Mouse (Mus musculus) granulocyte monocyte progenitor cell, adult 5-6 weeks (primary cell): ENCODE measurements at regions not wholly inside any gene's neighbourhood (a gene's known extent, or its start where the extent isn't known, plus 50 kb on each side); places are given as distances from the start of the nearest gene placed in this dataset.
"Not testable (repeated sequence)": the region's sequence is repeated elsewhere in the genome, so short reads cannot be mapped to it uniquely, and the experiment has no call there.

Experiments
- ATAC-seq: replicated peaks from 2 replicates; pipeline ENCODE4 v1.8.0; 2016; ENCODE audit warnings: mild to moderate bottlenecking, moderate TSS enrichment, inconsistent platforms; ENCODE audit not compliant: poor library complexity, severe bottlenecking

DNA sequence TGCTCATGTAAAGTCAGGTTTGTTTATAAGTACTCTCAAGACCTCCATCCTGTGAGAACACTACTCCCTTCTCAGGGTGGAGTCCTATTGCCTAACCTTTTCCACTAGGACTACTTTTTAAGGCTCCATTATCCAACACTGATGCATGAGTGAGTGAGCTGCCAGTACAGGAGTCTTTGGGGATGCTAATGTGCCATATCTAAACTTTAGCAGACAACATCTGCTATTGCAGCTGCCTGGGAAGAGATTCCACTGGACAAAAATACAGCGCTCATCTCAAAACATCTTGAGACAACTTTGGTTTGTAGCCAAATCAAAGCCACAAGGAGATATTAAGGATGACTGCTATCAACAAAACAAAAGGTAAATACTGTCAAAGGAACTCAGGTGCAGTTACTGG, 52.3 kb upstream of the Gm10985 start:
- ATAC-seq, result no peak

DNA sequence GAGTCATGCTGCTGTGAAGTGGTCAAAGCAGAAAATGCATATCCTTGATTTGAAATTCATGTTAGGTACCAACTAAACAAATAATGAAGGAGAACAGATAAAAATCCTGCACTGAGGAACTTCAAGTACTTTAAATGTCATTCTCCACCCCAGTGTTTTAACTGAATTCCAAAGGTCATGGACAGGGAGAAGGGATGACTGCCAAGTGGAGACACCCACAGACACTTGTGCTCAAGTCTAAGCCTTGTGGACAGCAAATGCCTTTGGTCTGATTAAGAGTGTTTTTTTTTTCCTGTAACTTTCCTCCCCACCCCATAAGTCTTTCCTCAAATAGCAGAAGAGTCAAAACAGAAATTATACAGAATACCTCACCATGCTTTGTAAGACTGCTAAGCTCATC, 55.2 kb upstream of the Gm10985 start:
- no peak for ATAC-seq

DNA sequence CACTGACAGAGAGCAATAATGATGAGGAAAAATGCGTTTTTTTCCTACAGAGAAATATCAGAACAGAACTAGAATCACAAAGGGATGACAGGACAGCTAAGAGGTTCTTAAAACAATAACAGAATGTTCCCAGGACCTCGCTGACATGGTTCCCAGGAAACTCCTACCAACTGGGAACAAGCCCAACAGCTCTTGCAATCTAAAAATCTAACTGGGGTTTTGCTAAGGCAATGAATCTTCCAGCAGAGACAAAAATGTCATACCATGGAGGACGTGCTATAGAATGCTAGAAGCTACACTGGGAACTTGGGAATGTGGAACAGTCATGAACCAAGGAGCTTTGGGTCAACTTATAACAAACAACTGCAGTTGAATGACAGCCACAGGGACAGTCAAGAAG, 59.7 kb upstream of the Gm10985 start:
- no peak for ATAC-seq

DNA sequence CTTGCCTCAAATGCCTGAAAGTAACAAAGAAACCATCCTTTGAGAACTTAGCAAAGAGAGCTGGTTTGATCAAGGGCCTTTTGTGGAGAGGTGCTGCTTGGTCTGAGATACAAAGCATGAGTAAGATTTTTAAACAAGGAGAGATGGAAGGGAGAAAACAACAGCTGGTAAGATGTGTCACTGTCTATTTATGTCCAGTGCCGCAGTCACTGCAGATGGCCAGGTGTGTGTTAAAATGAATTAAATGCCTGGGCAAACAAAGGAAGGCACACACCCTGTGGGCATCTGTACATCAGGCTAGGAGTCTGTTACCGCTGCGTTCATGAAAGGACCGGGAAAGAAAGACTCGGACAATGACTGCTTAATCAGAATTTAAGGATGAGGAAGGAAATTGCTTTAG, 68.2 kb upstream of the Gm10985 start:
- no peak for ATAC-seq

DNA sequence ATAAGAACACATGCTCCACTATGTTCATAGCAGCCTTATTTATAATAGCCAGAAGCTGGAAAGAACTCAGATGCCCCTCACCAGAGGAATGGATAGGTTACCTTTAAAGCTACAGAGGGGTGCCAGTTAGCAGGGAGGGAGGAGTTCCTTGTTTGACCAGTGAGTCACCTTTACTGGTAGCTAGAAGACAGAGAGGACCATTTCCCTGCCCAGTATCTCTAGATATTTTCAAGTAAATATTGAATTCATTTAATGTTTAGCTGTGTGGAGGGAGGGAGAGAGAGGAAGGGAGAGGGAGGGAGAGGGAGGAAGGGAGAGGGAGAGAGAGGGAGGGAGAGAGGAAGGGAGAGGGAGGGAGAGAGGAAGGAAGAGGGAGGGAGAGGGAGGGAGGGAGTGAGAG, 77.3 kb upstream of the Gm10985 start:
- ATAC-seq, result no peak

DNA sequence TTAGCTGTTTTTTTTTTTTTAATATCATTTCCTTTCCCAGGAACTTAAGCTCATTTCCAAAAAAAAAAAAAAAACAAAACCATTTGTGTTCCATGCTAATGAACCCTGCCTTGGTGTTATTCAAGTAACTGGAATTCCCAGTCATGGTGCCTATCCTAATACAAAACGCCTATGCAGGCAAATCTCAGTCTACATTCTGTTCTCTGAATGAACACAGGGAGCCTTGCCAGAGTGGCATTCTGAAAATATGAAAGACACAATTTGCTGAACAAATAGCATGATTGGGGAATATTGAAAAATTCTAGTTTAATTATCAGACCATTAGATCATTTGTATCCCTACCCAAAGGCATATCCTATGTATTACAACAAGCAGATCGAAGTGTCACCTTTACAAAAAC, 80.9 kb upstream of the Gm10985 start:
- no peak for ATAC-seq

DNA sequence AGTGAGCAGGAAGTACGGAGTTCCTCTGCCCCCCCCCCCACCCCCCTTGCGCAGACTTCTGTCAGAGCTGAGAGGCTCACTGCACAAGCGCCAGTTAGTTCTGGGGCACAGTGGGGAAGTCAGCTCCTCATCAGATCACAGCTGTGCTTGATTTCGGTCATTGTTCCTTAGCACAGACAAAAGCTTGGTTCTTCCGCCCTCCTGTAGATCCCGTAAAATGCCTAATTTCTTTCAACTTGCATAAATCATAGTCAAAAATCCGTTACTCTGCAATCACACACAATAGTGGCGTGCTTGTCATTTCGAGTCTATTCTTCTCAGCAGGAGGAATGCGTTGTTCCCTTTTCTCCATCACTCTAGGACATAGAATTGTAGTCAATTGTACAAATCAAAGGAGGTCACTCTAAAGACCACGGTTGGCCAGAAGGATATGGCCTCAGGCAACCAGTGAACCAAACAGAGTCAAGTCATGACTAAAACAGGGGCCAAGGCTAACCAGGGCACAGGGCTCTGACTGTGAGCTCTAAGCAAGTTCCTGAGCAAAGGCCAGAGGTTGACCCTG, 83.3 kb upstream of the Gm10985 start:
- ATAC-seq, result no peak

DNA sequence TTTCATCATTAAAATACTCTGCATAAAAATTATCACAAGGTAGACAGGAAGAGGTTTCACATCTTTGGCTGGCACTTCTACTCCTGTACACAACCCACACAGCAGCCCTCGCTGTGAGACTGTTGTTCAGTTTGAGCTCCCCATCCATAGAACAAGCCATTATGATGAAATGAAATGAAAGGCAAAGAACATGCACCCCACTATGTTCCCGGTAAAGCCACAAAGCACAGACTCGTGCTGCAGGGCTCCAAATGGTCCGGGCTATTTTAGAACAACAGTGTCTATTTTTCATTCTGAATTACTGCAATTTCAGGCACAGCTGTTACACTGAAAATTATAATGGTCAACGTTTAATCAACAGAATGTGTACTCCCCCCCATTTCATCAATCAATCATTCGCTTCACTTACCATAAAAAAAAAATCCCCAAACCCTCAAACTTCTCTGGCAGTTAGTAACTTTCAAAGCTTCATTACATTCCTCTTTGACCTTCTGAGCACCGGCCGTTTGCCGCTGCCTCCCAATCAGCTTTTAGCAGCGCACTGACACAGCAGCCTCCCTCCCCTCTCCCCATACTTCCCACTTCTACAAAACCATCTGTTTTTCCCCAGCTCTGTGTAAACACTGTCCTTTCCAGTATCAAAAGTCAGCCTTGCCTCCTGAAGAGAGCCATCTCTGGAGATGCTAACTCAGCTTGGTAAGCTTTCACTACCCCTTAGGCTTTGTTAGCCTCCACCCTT, 88.6 kb upstream of the Gm10985 start:
- no peak for ATAC-seq

DNA sequence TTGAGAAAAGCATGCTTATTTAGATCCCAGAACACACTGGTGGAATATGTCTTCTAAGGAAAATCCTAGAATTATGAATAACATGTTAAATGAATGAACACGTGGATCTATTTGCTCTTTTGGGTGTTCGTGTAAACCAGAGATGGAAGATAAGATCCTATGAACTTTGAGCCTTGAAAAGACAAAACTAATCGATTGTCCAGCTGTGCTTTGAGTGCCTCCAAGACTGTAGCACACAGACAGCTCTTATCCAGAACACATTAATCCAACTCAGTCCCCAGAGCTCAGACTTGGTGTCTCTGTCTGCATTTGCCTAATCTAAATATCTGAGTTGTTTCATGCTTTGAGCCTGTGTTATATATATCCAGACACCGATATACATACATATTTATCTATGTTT, 80.0 kb upstream of the Frem2 start:
- no peak for ATAC-seq

DNA sequence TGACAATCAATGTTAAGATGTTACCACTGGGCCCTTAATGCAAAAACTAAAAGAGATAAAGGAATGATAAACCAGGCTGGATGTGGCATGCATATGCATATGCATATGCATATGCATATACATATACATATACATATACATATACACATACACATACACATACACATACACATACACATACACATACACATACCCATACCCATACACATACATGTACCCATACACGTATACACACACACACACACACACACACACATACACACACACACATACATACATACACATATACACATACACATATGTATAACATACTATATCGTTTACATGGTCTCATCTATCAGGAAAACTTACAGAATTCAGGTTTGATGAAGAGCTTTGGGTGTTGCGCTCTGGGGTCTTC, 78.5 kb upstream of the Frem2 start:
- ATAC-seq, result not testable (repeated sequence)

DNA sequence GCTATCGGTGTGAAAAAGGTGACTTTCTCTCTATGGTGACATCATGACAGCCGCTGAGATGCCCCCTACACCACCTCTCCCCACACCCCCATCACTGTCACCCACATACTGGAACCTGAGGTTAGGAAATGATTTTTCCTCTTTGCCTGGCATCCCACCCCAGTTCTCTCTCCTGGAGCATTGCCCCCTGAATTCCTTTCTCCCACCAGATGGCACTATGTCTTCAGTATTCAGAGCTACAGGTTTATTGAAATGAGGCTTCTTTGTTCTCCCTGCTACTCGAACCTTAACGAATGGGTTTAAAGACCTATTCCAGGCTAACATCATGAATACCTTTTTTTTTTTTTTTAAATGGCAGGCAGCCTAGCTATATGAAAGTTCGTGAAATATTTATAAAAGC, 78.0 kb upstream of the Frem2 start:
- ATAC-seq, result no peak

DNA sequence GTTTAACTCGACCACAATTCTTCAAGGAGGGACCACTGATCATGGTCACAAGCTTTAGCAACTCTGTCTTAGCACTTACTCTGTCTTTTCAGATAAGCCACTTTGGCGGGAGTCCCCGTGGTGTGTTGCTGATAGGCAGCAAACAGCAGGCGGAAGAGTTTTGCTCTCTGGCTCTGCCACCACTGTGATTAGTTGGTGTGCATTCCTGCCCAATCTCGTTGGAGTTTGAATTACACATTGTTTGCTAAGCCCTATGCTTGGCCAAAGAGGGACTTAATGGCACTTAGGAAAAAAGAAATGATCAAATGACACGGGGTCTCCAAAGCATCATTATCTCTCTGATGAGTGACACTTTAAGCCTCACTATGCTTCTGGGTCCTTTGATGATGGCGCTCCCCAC, 73.3 kb upstream of the Frem2 start:
- ATAC-seq, result no peak

DNA sequence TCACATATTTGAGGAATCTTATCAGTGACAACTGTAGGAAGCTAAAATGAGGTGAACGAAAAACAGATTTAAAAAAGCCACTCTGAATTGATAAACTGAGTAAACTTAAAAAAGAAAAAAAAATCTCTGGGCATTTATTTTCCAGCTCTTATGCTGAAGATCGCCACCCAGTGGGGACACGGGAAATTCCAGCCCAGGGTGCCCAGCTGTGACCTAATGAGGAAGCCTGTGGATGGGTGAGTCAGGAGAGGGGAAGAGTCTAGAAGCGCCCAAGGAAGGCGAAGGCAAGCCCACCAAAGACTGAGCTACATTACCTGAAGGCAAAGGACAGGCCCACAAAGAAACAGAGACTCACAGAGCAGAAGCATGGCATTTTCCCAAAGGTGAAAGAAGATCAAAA, 72.7 kb upstream of the Frem2 start:
- peak; percentile 55; the same call in 1 of the 2 replicates for ATAC-seq

DNA sequence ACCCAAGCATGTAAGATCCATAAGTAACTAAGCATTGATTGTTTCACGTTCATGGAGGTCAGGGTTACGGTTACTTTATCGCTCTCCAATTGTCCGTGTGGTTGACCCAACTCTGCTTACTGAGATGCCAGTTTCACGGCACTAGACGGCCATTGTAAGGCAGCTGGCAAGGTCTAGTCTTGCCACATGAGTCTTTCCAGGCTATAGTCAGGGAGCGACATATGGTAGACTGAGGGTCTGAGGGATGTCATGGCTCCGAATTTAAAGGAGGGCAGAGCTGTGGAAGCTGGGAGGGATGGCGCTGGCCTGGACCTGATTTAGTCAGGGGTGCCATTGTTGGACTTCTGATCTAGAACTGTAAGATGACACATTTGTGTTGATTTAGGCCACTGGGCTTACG, 72.0 kb upstream of the Frem2 start:
- no peak for ATAC-seq

DNA sequence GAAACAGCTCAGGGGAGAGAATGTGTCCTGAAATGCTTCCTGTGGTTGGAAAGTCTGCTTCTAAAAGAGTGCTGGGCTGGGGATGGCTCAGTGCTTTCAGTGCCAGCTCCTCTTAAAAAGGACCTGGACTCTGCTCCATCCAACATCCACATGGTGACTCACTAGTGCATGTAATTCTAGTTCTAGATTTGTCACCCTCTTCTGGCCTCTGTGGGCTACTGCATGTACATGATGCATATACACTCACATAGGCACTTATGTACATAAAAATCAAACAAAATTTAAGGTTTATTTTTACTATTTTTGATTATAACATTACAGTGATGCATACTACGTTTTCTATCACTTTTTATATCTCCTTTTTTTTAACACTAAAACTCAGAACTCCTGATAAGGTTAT, 70.6 kb upstream of the Frem2 start:
- no peak for ATAC-seq

DNA sequence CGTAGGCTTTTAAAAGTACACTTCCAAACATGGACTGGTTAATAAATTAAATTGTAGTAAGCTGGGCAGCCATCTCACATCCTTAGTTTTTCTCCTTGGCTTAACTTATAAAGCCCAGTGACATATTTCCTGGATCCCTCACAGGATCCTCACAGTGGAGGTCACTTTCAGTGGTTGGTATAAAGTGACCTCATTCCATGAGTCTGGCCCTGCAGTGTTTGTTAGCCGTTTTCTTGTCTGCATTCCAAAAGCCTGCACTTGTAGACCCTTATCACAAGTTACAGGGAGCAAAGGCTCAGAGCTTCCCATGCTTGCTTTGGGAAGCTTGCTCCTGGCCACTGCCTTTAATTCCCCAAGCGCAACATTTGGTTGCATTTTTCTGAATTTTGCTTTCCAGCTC, 49.9 kb upstream of the Frem2 start:
- ATAC-seq, result no peak
